Mouse (Mus musculus) liver, embryonic 12.5 days (tissue): ENCODE results near the gene Pkd1l1. TPM values are rescaled to one million over a fixed set of nuclear protein-coding genes. Genes with fewer than 3 reads are reported as not detected.

Experiments used
- ATAC-seq: fragments of 200-750 bp; cut with Nextera tagmentation; 2 replicates; pipeline ENCODE4 v1.8.0; 2017; ENCODE audit warnings: moderate number of reproducible peaks, mild to moderate bottlenecking, moderate library complexity
- H3K27ac ChIP-seq: fragments of 300-500 bp; sonication (generic); 2 replicates; pipeline ENCODE4 v1.5.1; 2016; ENCODE audit warnings: mild to moderate bottlenecking
- H3K27me3 ChIP-seq: fragments of 300-500 bp; sonication (generic); replicated peaks from 2 replicates; pipeline ENCODE4 v1.6.1; 2016; ENCODE audit warnings: mild to moderate bottlenecking, moderate library complexity
- H3K36me3 ChIP-seq: fragments of 300-500 bp; sonication (generic); 2 replicates; pipeline ENCODE4 v1.6.1; 2016; ENCODE audit warnings: mild to moderate bottlenecking, moderate library complexity
- H3K4me1 ChIP-seq: fragments of 300-500 bp; sonication (generic); 2 replicates; pipeline ENCODE4 v1.6.1; 2016
- H3K4me2 ChIP-seq: fragments of 300-500 bp; sonication (generic); 2 replicates; pipeline ENCODE4 v1.6.1; 2016; ENCODE audit warnings: mild to moderate bottlenecking, moderate library complexity
- H3K4me3 ChIP-seq: fragments of 300-500 bp; sonication (generic); 2 replicates; pipeline ENCODE4 v1.5.1; 2016; ENCODE audit warnings: mild to moderate bottlenecking, moderate library complexity
- H3K9ac ChIP-seq: fragments of 300-500 bp; sonication (generic); 2 replicates; pipeline ENCODE4 v1.6.1; 2016; ENCODE audit warnings: mild to moderate bottlenecking, moderate library complexity
- H3K9me3 ChIP-seq: fragments of 300-500 bp; sonication (generic); replicated peaks from 2 replicates; pipeline ENCODE4 v1.6.1; 2016; ENCODE audit warnings: mild to moderate bottlenecking, moderate library complexity
- WGBS: fragments of 180-500 bp; shearing (Covaris S2); methylation state at CpG from one replicate; pipeline ENCODE4 v1.1.7; 2016; ENCODE audit not compliant: insufficient replicate concordance; 5-methylcytosine and 5-hydroxymethylcytosine counted together
- polyA plus RNA-seq: library from polyadenylated mRNA; unstranded; fragments of >200 nt; fragmentation: Nextera tagmentation; extraction: Ambion mirVana; gene quantifications from 2 replicates; pipeline ENCODE4 v1.2.1, GENCODE M21; 2016

The Pkd1l1 gene
- polyA plus RNA-seq, 1 experiment from 2014 or later = 0.06 TPM

GRCm38 (mm10) chr11:8781308-8782140, 191.5 kb downstream of the Pkd1l1 start:
- Histone ChIP-seq H3K4me2 (no peak overlapping the region), H3K27ac (no peak overlapping the region), H3K9me3 (no peaks in the 10 kb centered on the region), H3K27me3 (no peaks in the 10 kb centered on the region), H3K4me1 (no peaks in the 10 kb centered on the region), H3K9ac (no peak overlapping the region), H3K36me3 (no peaks in the 10 kb centered on the region), H3K4me3 (no peak overlapping the region)
- ATAC-seq = no peak
- WGBS = 52% methylated on average over 10 of the region's 10 CpGs

- ATAC-seq = no peak
- Histone ChIP-seq H3K27me3 (no peaks in the 10 kb centered on the region), H3K9ac (no peak overlapping the region), H3K4me1 (no peaks in the 10 kb centered on the region), H3K36me3 (no peaks in the 10 kb centered on the region), H3K9me3 (no peaks in the 10 kb centered on the region), H3K27ac (no peak overlapping the region), H3K4me3 (no peak overlapping the region), H3K4me2 (no peak overlapping the region)
- WGBS = 75% methylated on average over 3 of the region's 3 CpGs
Observed at GRCm38 (mm10) chr11:8779427-8779826, 193.6 kb downstream of the Pkd1l1 start.

Other genes starting within 250 kb of the Pkd1l1 start
- gene Hus1, start 37.9 kb upstream of the Pkd1l1 start, polyA plus RNA-seq = 12.8 and 14.4 TPM in 2 replicates
- 0.17 and 0.23 TPM in 2 replicates for gene Gm11992, start 75.3 kb upstream of the Pkd1l1 start, polyA plus RNA-seq
- gene Sun3, start 75.7 kb upstream of the Pkd1l1 start, polyA plus RNA-seq = not detected in 2 replicates
- 2.2 and 3.0 TPM in 2 replicates for gene Upp1, start 144.8 kb upstream of the Pkd1l1 start, polyA plus RNA-seq
- 0.01 and 0.04 TPM in 2 replicates for gene Abca13, start 218.7 kb upstream of the Pkd1l1 start, polyA plus RNA-seq